Mouse (Mus musculus) liver, embryonic 16.5 days (tissue): Measurements from ENCODE around the gene Elane. TPM values are rescaled to one million over a fixed set of nuclear protein-coding genes. Genes with fewer than 3 reads are reported as not detected.

ENCODE experiments used
- ATAC-seq: fragments of 200-750 bp; cut with Nextera tagmentation; 2 replicates; pipeline ENCODE4 v1.8.0; 2017; ENCODE audit warnings: low read depth, mild to moderate bottlenecking, moderate number of reproducible peaks, moderate library complexity
- H3K27ac ChIP-seq: fragments of 300-500 bp; sonication (generic); 2 replicates; pipeline ENCODE4 v1.5.1; 2014; ENCODE audit warnings: mild to moderate bottlenecking, low read length
- H3K27me3 ChIP-seq: fragments of 300-500 bp; sonication (generic); 2 replicates; pipeline ENCODE4 v1.6.1; 2014; ENCODE audit warnings: low read depth, low read length, mixed read lengths; ENCODE audit not compliant: control insufficient read depth, insufficient read depth
- H3K36me3 ChIP-seq: fragments of 300-500 bp; sonication (generic); 2 replicates; pipeline ENCODE4 v1.6.1; 2014; ENCODE audit warnings: mild to moderate bottlenecking; ENCODE audit not compliant: control insufficient read depth, insufficient read depth
- H3K4me1 ChIP-seq: fragments of 300-500 bp; sonication (generic); 2 replicates; pipeline ENCODE4 v1.6.1; 2014; ENCODE audit warnings: low read depth, low read length, mixed read lengths; ENCODE audit not compliant: control insufficient read depth
- H3K4me2 ChIP-seq: fragments of 300-500 bp; sonication (generic); 2 replicates; pipeline ENCODE4 v1.6.1; 2014; ENCODE audit warnings: low read depth, low read length, mixed read lengths
- H3K4me3 ChIP-seq: fragments of 300-500 bp; sonication (generic); 2 replicates; pipeline ENCODE4 v1.5.1; 2014; ENCODE audit warnings: low read depth, mild to moderate bottlenecking, low read length
- H3K9ac ChIP-seq: fragments of 300-500 bp; sonication (generic); 2 replicates; pipeline ENCODE4 v1.6.1; 2014; ENCODE audit warnings: low read depth, low read length
- H3K9me3 ChIP-seq: fragments of 300-500 bp; sonication (generic); replicated peaks from 2 replicates; pipeline ENCODE4 v1.6.1; 2016; ENCODE audit warnings: low read length; ENCODE audit not compliant: control insufficient read depth
- WGBS: fragments of 180-500 bp; shearing (Covaris S2); extraction: QIAGEN DNeasy Blood & Tissue Kit; methylation state at CpG from one replicate; pipeline ENCODE4 v1.1.7; 2014; ENCODE audit not compliant: insufficient replicate concordance; 5-methylcytosine and 5-hydroxymethylcytosine counted together
- polyA plus RNA-seq: library from polyadenylated mRNA; unstranded; fragments of >200 nt; fragmentation: Nextera tagmentation; extraction: Ambion mirVana; gene quantifications from 2 replicates; pipeline ENCODE4 v1.2.1, GENCODE M21; 2015

Gene Elane
- polyA plus RNA-seq, result 204 and 208 TPM in 2 replicates

DNA sequence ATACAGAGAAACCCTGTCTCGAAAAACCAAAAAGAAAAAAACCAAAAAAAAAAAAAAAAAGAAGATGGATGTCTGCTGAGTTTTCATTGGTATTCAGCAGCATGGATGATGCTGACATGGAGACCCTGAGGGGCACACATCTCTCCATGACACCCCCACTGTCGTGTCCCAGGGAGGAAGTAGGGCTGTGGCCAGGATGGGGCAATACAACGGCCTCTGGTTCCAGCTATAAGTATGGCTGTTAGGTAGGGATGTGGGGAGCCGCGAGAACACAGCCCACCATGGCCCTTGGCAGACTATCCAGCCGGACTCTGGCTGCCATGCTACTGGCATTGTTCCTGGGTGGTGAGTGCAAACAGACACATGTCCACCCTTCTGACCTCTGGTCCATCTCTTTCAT is at the start of gene Elane:
Elane (plus strand) TSS at position 194 of the 400 bp plus-strand sequence.
- no peak for ATAC-seq
- no peak within 1 kb of the TSS for H3K27ac ChIP-seq
- no peaks in the 10 kb centered on the region for H3K36me3 ChIP-seq
- no peak within 1 kb of the TSS for H3K4me2 ChIP-seq
- 49% methylated on average over 6 of the region's 6 CpGs for WGBS
- H3K27me3 ChIP-seq, result peaks cover 7% of the 10 kb centered on the region
- peaks cover 13% of the 10 kb centered on the region for H3K4me1 ChIP-seq
- H3K9me3 ChIP-seq, result no peaks in the 10 kb centered on the region
- no peak within 1 kb of the TSS for H3K4me3 ChIP-seq
- H3K9ac ChIP-seq, result no peak within 1 kb of the TSS

DNA sequence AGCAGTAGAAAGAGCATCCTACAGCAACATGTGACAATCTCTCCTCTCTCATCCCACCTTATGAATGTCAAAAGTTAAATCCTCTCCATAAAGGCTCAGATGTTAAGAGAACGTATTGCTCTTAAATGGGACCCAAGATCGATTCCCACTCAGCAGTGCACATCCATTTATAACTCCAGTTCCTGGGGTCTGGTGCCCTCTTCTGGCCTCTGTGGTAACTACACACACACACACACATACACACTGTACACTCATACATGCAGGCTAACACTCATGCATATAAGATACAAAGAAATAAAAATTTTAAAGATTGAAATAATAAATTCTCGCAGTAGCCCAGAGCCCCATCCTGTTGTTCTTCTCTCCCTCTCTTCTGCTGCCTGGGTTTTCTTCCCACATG is 49.1 kb upstream of the Elane start:
- H3K9ac ChIP-seq, result no peak overlapping the region
- ATAC-seq, result no peak
- H3K27me3 ChIP-seq, result no peaks in the 10 kb centered on the region
- no peaks in the 10 kb centered on the region for H3K36me3 ChIP-seq
- H3K27ac ChIP-seq, result no peak overlapping the region
- H3K9me3 ChIP-seq, result no peaks in the 10 kb centered on the region
- H3K4me3 ChIP-seq, result no peak overlapping the region
- 79% methylated on average over 3 of the region's 3 CpGs for WGBS
- peaks cover 5% of the 10 kb centered on the region for H3K4me1 ChIP-seq
- no peak overlapping the region for H3K4me2 ChIP-seq

DNA sequence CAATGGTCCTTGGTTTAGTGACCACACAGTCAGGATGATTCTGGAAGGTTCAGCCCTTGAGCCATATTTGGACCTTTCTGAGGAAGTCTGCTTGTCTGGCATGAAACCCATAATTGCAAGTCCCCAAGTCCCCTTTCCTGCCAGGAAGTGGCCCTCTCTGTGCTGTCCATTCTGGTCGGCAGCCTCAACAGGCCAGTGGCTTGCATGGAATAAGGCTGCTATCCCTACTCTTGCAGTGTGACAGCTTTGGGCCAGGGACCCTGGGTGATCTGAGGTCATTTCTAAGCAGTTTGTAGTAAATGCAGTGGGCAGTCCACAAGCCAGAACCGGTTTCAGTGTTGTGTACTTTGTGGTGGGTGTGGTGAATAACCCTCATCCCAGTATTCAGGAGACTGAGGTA is 47.9 kb upstream of the Elane start:
- Histone ChIP-seq H3K4me1 (peaks cover 5% of the 10 kb centered on the region), H3K36me3 (no peaks in the 10 kb centered on the region), H3K9ac (no peak overlapping the region), H3K27ac (no peak overlapping the region), H3K9me3 (no peaks in the 10 kb centered on the region), H3K4me2 (no peak overlapping the region), H3K4me3 (no peak overlapping the region), H3K27me3 (no peaks in the 10 kb centered on the region)
- no peak for ATAC-seq
- 22% methylated on average over 2 of the region's 2 CpGs for WGBS

DNA sequence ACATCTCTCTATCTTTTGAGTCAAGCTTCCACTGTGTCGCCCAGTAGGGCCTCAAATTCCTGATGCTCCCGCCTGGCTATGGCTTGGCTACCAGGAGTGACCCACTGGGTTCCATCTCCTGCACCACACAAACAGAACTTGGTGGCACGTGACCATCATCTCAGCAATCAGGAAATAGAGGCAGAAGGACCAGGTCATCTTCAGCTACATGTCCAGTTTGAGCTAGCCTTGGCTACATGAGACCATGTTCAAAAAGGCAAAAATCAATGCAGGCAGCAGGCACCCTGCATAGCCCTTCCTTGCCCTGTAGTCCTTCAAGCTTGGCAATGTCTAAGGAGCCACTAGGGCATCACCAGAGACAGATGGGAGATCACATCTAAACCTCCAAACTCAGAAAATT is 46.0 kb upstream of the Elane start:
- Histone ChIP-seq H3K4me1 (peaks cover 5% of the 10 kb centered on the region), H3K27ac (no peak overlapping the region), H3K9me3 (no peaks in the 10 kb centered on the region), H3K4me2 (no peak overlapping the region), H3K9ac (no peak overlapping the region), H3K27me3 (no peaks in the 10 kb centered on the region), H3K4me3 (no peak overlapping the region), H3K36me3 (no peaks in the 10 kb centered on the region)
- 60% methylated on average over 3 of the region's 3 CpGs for WGBS
- no peak for ATAC-seq

DNA sequence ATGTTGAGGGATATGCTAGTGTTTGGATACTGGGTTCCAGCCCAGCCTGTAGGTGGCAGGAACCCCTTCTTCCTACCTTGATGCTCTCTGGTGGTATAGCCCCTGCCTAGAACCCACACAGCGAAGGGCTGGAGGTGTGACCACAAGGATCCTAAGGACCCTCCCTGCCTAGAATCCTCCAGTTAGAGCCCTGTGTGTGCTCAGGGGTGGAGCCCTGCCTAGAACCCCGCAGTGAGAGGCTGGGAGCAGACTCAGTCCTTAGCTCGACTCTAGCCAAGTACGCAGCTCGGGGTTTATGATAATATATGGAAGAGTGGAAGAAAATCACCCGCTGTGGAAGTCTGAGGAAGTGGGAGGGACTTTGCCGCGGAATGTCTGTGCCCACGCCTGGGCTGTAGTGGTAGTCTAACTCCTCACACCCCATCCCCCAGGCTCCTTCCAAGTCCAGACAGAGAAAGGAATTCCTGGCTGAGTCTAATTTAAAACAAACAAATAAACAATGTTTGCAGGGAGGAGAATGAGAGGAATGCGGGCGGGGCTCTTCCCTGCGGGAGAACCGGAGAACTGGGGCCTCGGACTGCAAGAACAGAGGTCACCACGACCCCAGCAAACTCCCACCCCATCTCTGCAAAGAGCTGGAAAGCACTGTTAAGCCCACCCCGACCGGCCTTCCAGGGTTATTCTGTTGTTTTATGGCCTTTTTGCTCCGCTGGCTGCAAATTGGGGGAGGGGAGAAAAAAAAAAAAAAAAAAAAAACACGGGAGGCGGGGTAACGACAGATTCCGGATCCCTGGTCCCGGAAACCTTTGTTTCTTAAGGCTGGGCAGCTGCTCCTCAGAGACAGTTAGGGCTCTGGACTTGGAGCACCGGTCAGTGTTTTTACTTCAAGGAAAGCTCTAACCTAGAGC is 45.1 kb upstream of the Elane start:
- peaks cover 5% of the 10 kb centered on the region for H3K4me1 ChIP-seq
- H3K9me3 ChIP-seq, result no peaks in the 10 kb centered on the region
- H3K4me2 ChIP-seq, result peak overlapping the region; percentile 68
- no peaks in the 10 kb centered on the region for H3K36me3 ChIP-seq
- ATAC-seq, result peak; percentile 77
- H3K4me3 ChIP-seq, result peak overlapping the region; percentile 55
- under 1% methylated on average over 24 of the region's 24 CpGs for WGBS
- H3K9ac ChIP-seq, result peak overlapping the region; percentile 31
- H3K27ac ChIP-seq, result peak overlapping the region; percentile 60
- H3K27me3 ChIP-seq, result no peaks in the 10 kb centered on the region

DNA sequence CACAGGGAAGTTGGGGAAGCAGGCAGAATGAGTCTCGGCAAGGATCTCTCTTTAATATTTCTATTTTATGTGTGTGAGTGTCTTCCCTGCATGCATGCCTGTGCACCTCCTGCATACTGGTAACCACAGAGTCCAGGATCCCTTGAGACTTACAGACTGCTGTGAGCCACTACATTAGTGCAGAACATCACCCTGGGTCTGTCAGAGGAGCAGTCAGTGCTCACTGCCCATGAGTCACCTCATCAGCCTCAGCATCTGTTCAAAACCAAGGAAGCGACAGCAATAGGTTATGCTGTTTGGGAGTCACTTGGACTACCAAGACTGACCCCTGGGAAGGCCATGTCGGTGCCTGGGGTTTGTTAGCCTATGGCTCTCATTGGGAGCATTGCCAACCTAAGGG is 43.7 kb upstream of the Elane start:
- Histone ChIP-seq H3K4me3 (no peak overlapping the region), H3K36me3 (no peaks in the 10 kb centered on the region), H3K4me2 (no peak overlapping the region), H3K4me1 (peaks cover 5% of the 10 kb centered on the region), H3K27ac (no peak overlapping the region), H3K27me3 (no peaks in the 10 kb centered on the region), H3K9ac (no peak overlapping the region), H3K9me3 (no peaks in the 10 kb centered on the region)
- no peak for ATAC-seq
- 66% methylated on average over 3 of the region's 3 CpGs for WGBS

DNA sequence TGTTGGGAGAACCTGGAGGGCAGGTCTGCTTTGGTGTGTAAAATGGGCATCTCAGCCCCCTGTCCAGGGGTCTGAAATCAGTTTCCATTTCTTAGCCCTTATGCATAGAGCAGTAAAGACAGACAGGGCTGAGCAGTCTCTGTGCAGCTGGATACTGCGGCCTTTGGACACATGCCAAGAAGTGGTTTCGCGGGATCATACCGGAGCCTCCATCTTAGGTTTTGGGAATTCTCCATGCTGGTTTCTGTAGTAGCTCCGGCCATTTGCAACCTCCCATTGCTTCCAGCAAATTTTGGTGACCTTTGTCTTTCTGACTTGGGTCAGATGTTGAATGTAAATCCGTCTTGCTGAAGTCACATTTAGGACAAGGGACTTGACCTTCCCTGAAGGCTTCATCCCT is 42.6 kb upstream of the Elane start:
- H3K4me3 ChIP-seq, result no peak overlapping the region
- H3K36me3 ChIP-seq, result no peaks in the 10 kb centered on the region
- peaks cover 5% of the 10 kb centered on the region for H3K4me1 ChIP-seq
- no peak overlapping the region for H3K27ac ChIP-seq
- no peaks in the 10 kb centered on the region for H3K27me3 ChIP-seq
- H3K9me3 ChIP-seq, result no peaks in the 10 kb centered on the region
- ATAC-seq, result no peak
- H3K4me2 ChIP-seq, result no peak overlapping the region
- H3K9ac ChIP-seq, result no peak overlapping the region
- WGBS, result 76% methylated on average over 6 of the region's 6 CpGs

DNA sequence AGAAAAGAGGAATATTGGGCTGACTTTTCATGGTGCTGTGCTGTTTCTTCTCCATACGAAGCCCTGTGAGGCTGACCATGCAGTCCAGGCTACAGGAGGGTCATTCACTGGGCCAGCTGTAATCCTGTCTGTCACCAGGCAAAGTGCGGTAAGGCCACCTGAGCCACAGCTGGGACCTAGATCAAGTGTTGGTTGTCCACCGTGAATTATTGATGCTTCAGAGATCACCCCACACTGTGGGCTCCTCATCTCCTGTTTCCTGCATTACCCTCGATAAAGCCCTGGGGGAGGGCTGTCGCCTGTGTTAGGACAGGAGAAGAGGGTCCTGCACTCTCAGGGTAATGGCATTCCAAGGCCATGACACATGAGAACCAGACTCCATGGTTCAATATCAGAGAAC is 39.5 kb upstream of the Elane start:
- no peak for ATAC-seq
- Histone ChIP-seq H3K9ac (no peak overlapping the region), H3K27me3 (no peaks in the 10 kb centered on the region), H3K36me3 (no peaks in the 10 kb centered on the region), H3K4me3 (no peak overlapping the region), H3K9me3 (no peaks in the 10 kb centered on the region), H3K27ac (no peak overlapping the region), H3K4me1 (peaks cover 3% of the 10 kb centered on the region), H3K4me2 (no peak overlapping the region)
- 45% methylated on average over 5 of the region's 5 CpGs for WGBS

DNA sequence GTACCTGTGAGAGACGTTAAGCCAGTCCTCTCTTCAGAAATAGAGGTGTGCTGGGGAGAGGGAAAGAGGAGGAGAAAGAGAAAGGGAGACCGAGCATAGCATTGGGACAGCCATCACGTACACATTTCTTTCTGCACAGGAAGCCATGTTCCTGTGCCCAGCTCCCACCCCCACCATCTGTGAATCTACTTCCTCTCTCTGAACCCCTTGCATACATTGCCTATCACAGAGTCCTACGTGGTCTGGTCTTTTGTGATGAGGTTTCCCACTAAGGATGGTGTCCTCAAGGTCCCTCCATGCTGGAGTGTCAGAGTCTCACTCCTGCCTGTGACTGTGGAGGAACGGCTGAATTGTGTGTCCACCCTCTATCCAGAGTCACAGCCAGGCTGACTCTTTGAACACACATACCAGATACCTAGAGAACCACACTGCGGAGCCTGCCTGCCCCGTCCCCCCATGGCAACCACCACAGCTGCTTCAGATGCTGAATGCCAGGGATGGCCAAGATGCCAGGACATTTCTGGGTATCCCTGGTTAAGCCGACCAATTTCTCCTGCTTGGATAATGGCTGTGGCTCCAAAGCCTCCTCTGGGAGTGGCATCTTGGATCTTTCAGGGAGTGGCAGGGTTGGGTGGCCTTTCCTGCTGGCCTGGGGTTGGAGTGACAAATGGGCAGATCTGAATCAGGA is 36.0 kb upstream of the Elane start:
- no peak for ATAC-seq

More for the DNA sequence above, 36.0 kb upstream of the Elane start:
- Histone ChIP-seq H3K9me3 (no peaks in the 10 kb centered on the region), H3K4me1 (peaks cover 28% of the 10 kb centered on the region), H3K27ac (no peak overlapping the region), H3K4me2 (no peak overlapping the region), H3K27me3 (no peaks in the 10 kb centered on the region), H3K4me3 (no peak overlapping the region), H3K36me3 (no peaks in the 10 kb centered on the region), H3K9ac (no peak overlapping the region)
- WGBS, result 43% methylated on average over 8 of the region's 8 CpGs
